Mouse (Mus musculus) embryonic fibroblast, embryonic 13.5 days (primary cell): ENCODE results near the gene Lgi4.

Experiments used
- CTCF ChIP-seq: IDR thresholded peaks from 2 replicates; pipeline ENCODE4 v1.5.1; 2011; ENCODE audit warnings: mild to moderate bottlenecking, control low read depth, low read length, moderate library complexity, borderline replicate concordance; ENCODE audit not compliant: insufficient read depth
- POLR2A ChIP-seq: IDR thresholded peaks from 2 replicates; pipeline ENCODE4 v1.6.1; 2011; ENCODE audit warnings: low read depth, mild to moderate bottlenecking, control low read depth, low read length, moderate library complexity

DNA sequence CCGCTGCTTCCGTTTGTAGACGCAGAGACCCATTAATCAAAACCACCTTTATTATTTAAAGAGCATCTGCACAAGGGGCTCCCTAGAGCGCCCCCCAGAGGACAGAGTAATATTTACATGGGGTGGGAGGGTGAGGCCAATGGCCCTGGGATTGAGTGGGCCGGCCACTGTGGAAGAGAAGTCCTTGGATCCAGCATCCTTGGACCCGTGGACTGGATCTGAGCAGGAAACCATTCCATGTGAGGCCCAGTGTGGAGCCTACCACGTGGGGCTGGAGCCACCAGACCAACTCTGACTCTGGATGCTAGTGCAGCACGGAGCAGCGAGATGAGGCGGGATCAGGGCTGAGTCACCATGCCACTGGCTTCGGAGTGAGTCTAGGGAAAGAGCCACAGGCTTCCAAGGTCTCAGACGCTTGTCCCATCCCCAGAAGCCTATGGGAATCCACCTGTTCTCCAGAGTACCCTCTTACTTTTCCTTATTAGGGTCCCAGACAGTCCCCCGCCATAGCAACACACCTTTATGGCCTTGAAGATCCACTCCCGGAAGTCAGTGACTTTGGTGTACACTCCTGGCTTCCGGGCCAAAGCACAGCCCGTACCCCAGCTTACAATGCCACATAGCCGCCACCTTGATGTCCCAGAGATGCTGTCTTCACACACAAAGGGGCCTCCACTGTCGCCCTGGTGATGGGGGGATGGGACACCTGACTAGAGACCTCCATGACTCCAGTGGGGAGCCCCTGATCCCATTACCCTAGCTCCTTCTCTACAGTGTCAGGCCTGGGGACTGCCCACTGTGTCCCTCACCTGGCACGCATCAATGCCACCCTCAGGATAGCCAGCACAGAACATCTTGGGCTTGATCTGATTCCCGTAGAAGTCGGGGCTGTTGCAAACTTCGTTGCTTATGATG, 39.8 kb downstream of the Lgi4 start:
- TF ChIP-seq CTCF (no peak), POLR2A (no peak)
